Mouse (Mus musculus) small intestine, adult 2 months (tissue): ENCODE data around the gene Scn1b. TPM values are rescaled to one million over a fixed set of nuclear protein-coding genes. Genes with fewer than 3 reads are reported as not detected.

Experiments used
- H3K27ac ChIP-seq: fragments of 200-500 bp; 2 replicates; pipeline ENCODE4 v1.5.1; 2012; ENCODE audit warnings: low read depth, low read length, control low read depth, inconsistent platforms; ENCODE audit not compliant: insufficient read depth
- H3K27me3 ChIP-seq: fragments of 200-500 bp; 2 replicates; pipeline ENCODE4 v1.6.1; 2012; ENCODE audit warnings: mild to moderate bottlenecking, moderate library complexity, low read length, inconsistent platforms; ENCODE audit not compliant: control insufficient read depth, insufficient read depth
- H3K36me3 ChIP-seq: fragments of 200-500 bp; 2 replicates; pipeline ENCODE4 v1.6.1; 2012; ENCODE audit warnings: mild to moderate bottlenecking, low read length, control low read depth, inconsistent platforms; ENCODE audit not compliant: control insufficient read depth, insufficient read depth
- H3K4me1 ChIP-seq: fragments of 200-500 bp; 2 replicates; pipeline ENCODE4 v1.6.1; 2012; ENCODE audit warnings: low read length, inconsistent platforms, mixed read lengths; ENCODE audit not compliant: control insufficient read depth, insufficient read depth, insufficient read length
- H3K4me3 ChIP-seq: fragments of 200-500 bp; 2 replicates; pipeline ENCODE4 v1.5.1; 2012; ENCODE audit warnings: low read depth, mild to moderate bottlenecking, control low read depth, inconsistent platforms, low read length, moderate library complexity
- CTCF ChIP-seq: fragments of 200-500 bp; IDR thresholded peaks from 2 replicates; pipeline ENCODE4 v1.5.1; 2012; ENCODE audit warnings: low read depth, mild to moderate bottlenecking, control low read depth, inconsistent platforms, low read length, moderate library complexity, mixed read lengths; ENCODE audit not compliant: insufficient replicate concordance, insufficient read length; ENCODE audit errors: extremely low read depth
- POLR2A ChIP-seq: fragments of 200-500 bp; IDR thresholded peaks from 2 replicates; pipeline ENCODE4 v1.6.1; 2012; ENCODE audit warnings: low read depth, mild to moderate bottlenecking, control low read depth, inconsistent platforms, low read length, moderate library complexity
- WGBS: fragments of 180-500 bp; shearing (Covaris S2); methylation state at CpG from one replicate; pipeline ENCODE4 v1.1.7; 2018; 5-methylcytosine and 5-hydroxymethylcytosine counted together
- polyA plus RNA-seq: library from polyadenylated mRNA; depleted of rRNA; stranded (reverse); fragments of >200 nt; gene quantifications from 2 replicates; pipeline ENCODE4 v1.2.3, GENCODE M21; 2012

Scn1b gene
- polyA plus RNA-seq, 1 experiment = 19.6 TPM

- no peak for TF ChIP-seq POLR2A
- TF ChIP-seq CTCF = no peak
- WGBS = 77% methylated on average over 14 of the region's 14 CpGs
- H3K4me3 ChIP-seq = no peak overlapping the region
- H3K4me1 ChIP-seq = no peaks in the 10 kb centered on the region
- no peaks in the 10 kb centered on the region for H3K27me3 ChIP-seq
- no peaks in the 10 kb centered on the region for H3K36me3 ChIP-seq
- H3K27ac ChIP-seq = no peak overlapping the region
Observed at GRCm38 (mm10) chr7:31082831-31083588, 43.8 kb downstream of the Scn1b start.

- Histone ChIP-seq H3K27ac (no peak overlapping the region), H3K36me3 (no peaks in the 10 kb centered on the region), H3K4me1 (no peaks in the 10 kb centered on the region), H3K4me3 (no peak overlapping the region), H3K27me3 (no peaks in the 10 kb centered on the region)
- TF ChIP-seq POLR2A = no peak
- no peak for TF ChIP-seq CTCF
Observed at GRCm38 (mm10) chr7:31082106-31082505, 44.7 kb downstream of the Scn1b start.

GRCm38 (mm10) chr7:31081106-31081505 is 45.7 kb downstream of the Scn1b start:
- H3K27ac ChIP-seq = no peak overlapping the region
- H3K4me3 ChIP-seq = no peak overlapping the region
- TF ChIP-seq CTCF (no peak), POLR2A (no peak)
- H3K27me3 ChIP-seq = no peaks in the 10 kb centered on the region
- 80% methylated on average over 1 of the region's 1 CpGs for WGBS
- no peaks in the 10 kb centered on the region for H3K4me1 ChIP-seq
- H3K36me3 ChIP-seq = no peaks in the 10 kb centered on the region

GRCm38 (mm10) chr7:31080611-31081010 is 46.2 kb downstream of the Scn1b start:
- TF ChIP-seq CTCF (no peak), POLR2A (no peak)

GRCm38 (mm10) chr7:31079670-31080069 is 47.1 kb downstream of the Scn1b start:
- Histone ChIP-seq H3K27me3 (no peaks in the 10 kb centered on the region), H3K27ac (no peak overlapping the region), H3K4me1 (no peaks in the 10 kb centered on the region)

More at GRCm38 (mm10) chr7:31080611-31081010, 46.2 kb downstream of the Scn1b start:
- Histone ChIP-seq H3K27me3 (no peaks in the 10 kb centered on the region), H3K4me1 (no peaks in the 10 kb centered on the region), H3K4me3 (no peak overlapping the region), H3K27ac (no peak overlapping the region), H3K36me3 (no peaks in the 10 kb centered on the region)
- 76% methylated on average over 3 of the region's 3 CpGs for WGBS

GRCm38 (mm10) chr7:31077885-31078445 is 48.8 kb downstream of the Scn1b start:
- H3K27ac ChIP-seq = no peak overlapping the region
- H3K36me3 ChIP-seq = no peaks in the 10 kb centered on the region
- H3K27me3 ChIP-seq = no peaks in the 10 kb centered on the region
- TF ChIP-seq CTCF (peak; percentile 54; the same call in 1 of the 2 replicates), POLR2A (no peak)
- H3K4me1 ChIP-seq = no peaks in the 10 kb centered on the region
- H3K4me3 ChIP-seq = no peak overlapping the region
- 42% methylated on average over 5 of the region's 5 CpGs for WGBS

More at GRCm38 (mm10) chr7:31079670-31080069, 47.1 kb downstream of the Scn1b start:
- TF ChIP-seq POLR2A (no peak), CTCF (no peak)
- Histone ChIP-seq H3K4me3 (no peak overlapping the region), H3K36me3 (no peaks in the 10 kb centered on the region)
- 81% methylated on average over 8 of the region's 8 CpGs for WGBS

- 63% methylated on average over 6 of the region's 6 CpGs for WGBS
- H3K4me1 ChIP-seq = no peaks in the 10 kb centered on the region; the same call in 1 of the 2 replicates
- no peaks in the 10 kb centered on the region for H3K27me3 ChIP-seq
- no peak for TF ChIP-seq CTCF
- TF ChIP-seq POLR2A = no peak
- H3K36me3 ChIP-seq = no peaks in the 10 kb centered on the region
- H3K4me3 ChIP-seq = no peak overlapping the region
- H3K27ac ChIP-seq = no peak overlapping the region
Observed at GRCm38 (mm10) chr7:31077470-31077869, 49.3 kb downstream of the Scn1b start.
